Mouse (Mus musculus) neural tube, embryonic 14.5 days (tissue): Measurements from ENCODE around the gene Nav2. TPM values are rescaled to one million over a fixed set of nuclear protein-coding genes. Genes with fewer than 3 reads are reported as not detected.
A peak's percentile ranks its signal among the peaks of the same experiment; 100 is the strongest.

Source experiments
- ATAC-seq: fragments of 200-750 bp; cut with Nextera tagmentation; 2 replicates; pipeline ENCODE4 v1.8.0; 2017; ENCODE audit warnings: low read depth, mild to moderate bottlenecking, moderate TSS enrichment, moderate library complexity
- H3K27ac ChIP-seq: fragments of 300-500 bp; sonication (generic); 2 replicates; pipeline ENCODE4 v1.5.1; 2014; ENCODE audit warnings: low read depth, mild to moderate bottlenecking, control low read depth, low read length, moderate library complexity, mixed read lengths
- H3K27me3 ChIP-seq: fragments of 300-500 bp; sonication (generic); 2 replicates; pipeline ENCODE4 v1.6.1; 2014; ENCODE audit warnings: low read length; ENCODE audit not compliant: control insufficient read depth, insufficient read depth
- H3K36me3 ChIP-seq: fragments of 300-500 bp; sonication (generic); 2 replicates; pipeline ENCODE4 v1.6.1; 2014; ENCODE audit warnings: low read length, mixed read lengths; ENCODE audit not compliant: control insufficient read depth, insufficient read depth
- H3K4me1 ChIP-seq: fragments of 300-500 bp; sonication (generic); 2 replicates; pipeline ENCODE4 v1.6.1; 2014; ENCODE audit warnings: low read length; ENCODE audit not compliant: control insufficient read depth, insufficient read depth
- H3K4me2 ChIP-seq: fragments of 300-500 bp; sonication (generic); 2 replicates; pipeline ENCODE4 v1.6.1; 2014; ENCODE audit warnings: mild to moderate bottlenecking, low read depth, low read length, control low read depth
- H3K4me3 ChIP-seq: fragments of 300-500 bp; sonication (generic); 2 replicates; pipeline ENCODE4 v1.5.1; 2014; ENCODE audit warnings: low read depth, low read length, control low read depth, mixed read lengths
- H3K9ac ChIP-seq: fragments of 300-500 bp; sonication (generic); replicated peaks from 2 replicates; pipeline ENCODE4 v1.6.1; 2014; ENCODE audit warnings: low read depth, mild to moderate bottlenecking, control low read depth, low read length, mixed read lengths
- H3K9me3 ChIP-seq: fragments of 300-500 bp; sonication (generic); 2 replicates; pipeline ENCODE4 v1.6.1; 2016; ENCODE audit warnings: low read length; ENCODE audit not compliant: control insufficient read depth
- WGBS: fragments of 180-500 bp; shearing (Covaris S2); extraction: QIAGEN DNeasy Blood & Tissue Kit; methylation state at CpG from one replicate; pipeline ENCODE4 v1.1.7; 2014; 5-methylcytosine and 5-hydroxymethylcytosine counted together
- polyA plus RNA-seq: library from polyadenylated mRNA; unstranded; fragments of >200 nt; fragmentation: Nextera tagmentation; extraction: Ambion mirVana; gene quantifications from 2 replicates; pipeline ENCODE4 v1.2.1, GENCODE M21; 2014

Gene Nav2
- polyA plus RNA-seq, 1 experiment from 2014 or later: 36.5 TPM

DNA sequence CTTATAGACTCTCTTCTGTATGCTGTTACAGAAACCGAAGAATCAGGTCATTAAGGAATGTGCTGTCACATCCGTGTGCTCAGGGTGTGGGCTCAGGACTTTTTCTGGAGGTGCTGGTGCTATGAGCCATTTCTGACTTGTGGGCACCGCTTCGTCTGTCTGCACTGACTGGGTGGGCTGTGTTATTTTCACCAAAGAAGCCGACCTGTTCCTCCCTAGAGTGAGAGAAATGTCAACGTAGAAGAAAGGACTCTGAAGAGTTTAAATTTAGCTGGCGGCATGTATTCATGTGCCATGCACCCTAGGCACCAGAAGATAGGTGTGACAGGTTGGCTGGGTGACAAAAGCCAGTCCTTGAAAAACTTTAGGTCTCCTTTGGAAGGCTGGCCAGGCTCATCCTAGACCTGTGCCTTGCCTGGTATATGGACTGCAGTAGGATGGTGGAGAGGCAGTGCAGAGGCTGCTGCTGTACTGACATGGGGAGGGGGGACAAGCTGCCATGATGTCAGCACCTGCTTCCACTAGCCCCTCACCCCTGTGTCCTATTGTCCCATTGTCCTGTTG lies 599.5 kb downstream of the Nav2 start:
- Histone ChIP-seq H3K9me3 (no peaks in the 10 kb centered on the region), H3K27ac (no peak overlapping the region), H3K9ac (no peak overlapping the region), H3K27me3 (no peaks in the 10 kb centered on the region), H3K4me2 (no peak overlapping the region), H3K36me3 (no peaks in the 10 kb centered on the region), H3K4me1 (peaks cover 11% of the 10 kb centered on the region), H3K4me3 (no peak overlapping the region)
- ATAC-seq: no peak
- WGBS: 89% methylated on average over 7 of the region's 7 CpGs

DNA sequence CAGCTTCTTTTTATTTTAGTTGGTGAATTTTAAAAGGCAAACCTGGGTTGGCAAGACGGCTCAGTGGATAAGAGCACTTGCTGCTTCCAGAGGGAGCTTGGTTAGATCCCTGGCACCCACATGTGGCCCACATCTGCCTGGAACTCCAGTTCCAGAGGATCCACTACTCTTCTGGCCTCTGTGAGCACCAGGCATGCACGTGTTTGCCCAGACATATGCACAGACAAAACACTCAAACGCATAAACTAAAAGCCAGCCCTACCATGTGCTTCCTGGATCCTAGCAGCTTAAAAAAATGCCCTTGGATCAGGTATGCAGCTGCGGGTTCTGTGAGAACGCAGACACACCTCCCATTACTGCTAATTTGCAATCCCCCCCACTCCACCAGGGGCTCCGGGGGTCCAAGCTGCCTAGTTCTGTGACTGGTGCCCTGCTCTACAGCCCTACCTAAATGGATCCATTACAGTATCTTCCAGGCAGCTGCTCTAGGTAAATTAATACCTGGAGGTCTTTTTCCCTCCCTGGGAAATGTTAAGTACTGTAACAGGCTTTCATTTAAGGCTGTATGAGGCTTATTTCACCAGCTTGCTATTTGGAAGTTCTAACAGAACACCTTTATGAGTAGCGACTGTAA lies 603.4 kb downstream of the Nav2 start:
- no peak for ATAC-seq
- Histone ChIP-seq H3K27ac (no peak overlapping the region), H3K9me3 (no peaks in the 10 kb centered on the region), H3K27me3 (no peaks in the 10 kb centered on the region), H3K4me2 (no peak overlapping the region), H3K9ac (no peak overlapping the region), H3K36me3 (no peaks in the 10 kb centered on the region), H3K4me3 (no peak overlapping the region), H3K4me1 (no peaks in the 10 kb centered on the region)
- WGBS: 59% methylated on average over 7 of the region's 7 CpGs

DNA sequence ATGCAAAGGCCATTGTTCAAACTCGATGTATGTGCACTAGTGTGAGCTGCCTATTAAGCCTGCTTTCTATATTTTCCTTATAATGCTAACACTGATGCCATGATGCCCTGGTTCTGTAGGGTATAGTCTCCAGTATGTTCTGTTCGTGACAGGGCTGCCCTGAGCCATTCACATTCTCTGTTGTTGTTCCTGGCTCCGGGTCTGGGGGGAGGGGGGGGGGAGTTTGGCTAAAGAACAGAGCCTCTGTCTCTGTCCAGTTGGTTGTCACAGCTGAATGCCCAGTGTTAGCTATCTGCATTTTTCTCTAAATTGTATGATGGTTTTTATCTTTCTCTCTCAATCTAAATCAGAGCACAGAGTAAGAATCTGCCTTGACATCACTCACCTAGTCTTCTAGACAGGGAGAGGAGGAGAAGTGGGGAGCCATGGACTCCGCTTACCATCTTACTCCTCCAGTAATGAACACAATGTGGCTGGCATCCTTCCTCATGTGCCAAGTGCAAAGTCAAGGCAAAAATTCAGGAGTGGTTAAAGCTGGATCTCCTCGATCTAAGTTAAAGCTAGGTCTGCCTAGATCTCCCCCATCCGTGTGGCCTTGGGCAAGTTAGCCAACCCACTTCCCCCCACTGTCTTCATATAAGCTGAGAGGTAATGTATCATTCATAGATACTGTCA lies 605.4 kb downstream of the Nav2 start:
- H3K9ac ChIP-seq: no peak overlapping the region

DNA sequence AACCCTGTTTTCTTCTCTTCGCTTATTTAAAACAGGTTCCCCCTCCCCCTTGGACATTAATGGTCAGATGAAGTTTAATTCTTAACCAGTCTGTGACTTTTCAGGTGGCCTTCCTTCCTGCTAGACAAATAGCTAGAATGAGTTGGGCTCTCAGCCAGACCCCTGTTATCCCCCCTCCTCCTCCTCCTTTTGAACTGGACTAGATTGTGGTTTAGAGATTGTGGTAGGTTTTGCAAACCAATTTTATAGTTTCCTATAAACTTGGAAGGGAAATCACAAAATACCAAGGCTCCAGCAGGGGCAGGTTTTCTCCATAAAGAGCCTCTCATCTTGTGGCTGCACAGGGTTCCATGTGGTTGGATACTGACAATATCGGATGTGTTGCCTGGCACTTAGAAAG lies 606.5 kb downstream of the Nav2 start:
- Histone ChIP-seq H3K36me3 (no peaks in the 10 kb centered on the region), H3K27ac (no peak overlapping the region), H3K27me3 (no peaks in the 10 kb centered on the region), H3K4me2 (no peak overlapping the region), H3K9ac (no peak overlapping the region), H3K4me3 (no peak overlapping the region), H3K9me3 (no peaks in the 10 kb centered on the region), H3K4me1 (no peaks in the 10 kb centered on the region)
- ATAC-seq: no peak
- 88% methylated on average over 2 of the region's 2 CpGs for WGBS

More for the DNA sequence above, 605.4 kb downstream of the Nav2 start:
- 79% methylated on average over 6 of the region's 6 CpGs for WGBS
- no peaks in the 10 kb centered on the region for H3K27me3 ChIP-seq
- H3K4me1 ChIP-seq: no peaks in the 10 kb centered on the region
- no peak overlapping the region for H3K27ac ChIP-seq
- H3K4me3 ChIP-seq: no peak overlapping the region
- no peak for ATAC-seq
- H3K36me3 ChIP-seq: no peaks in the 10 kb centered on the region
- H3K4me2 ChIP-seq: no peak overlapping the region
- H3K9me3 ChIP-seq: no peaks in the 10 kb centered on the region

DNA sequence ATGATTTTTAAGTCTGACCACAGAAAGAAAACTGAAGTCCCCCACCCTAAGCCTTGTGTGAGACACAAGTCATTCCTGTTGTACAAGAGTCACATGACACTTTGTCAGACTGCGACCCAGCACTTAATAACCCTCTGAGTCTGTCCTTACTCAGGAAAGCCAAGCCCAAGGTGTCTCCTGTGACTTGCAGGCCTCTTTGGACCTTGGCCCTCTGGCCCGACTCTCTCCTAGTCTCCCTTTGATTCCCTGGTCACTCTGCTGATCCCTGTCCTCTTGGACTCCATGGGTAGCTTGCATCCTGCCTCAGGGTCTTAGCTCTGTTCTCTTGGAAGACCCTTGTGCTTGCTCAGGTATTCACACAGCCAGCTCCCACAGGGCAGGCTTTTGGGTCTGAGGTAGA lies 612.0 kb downstream of the Nav2 start:
- H3K4me1 ChIP-seq: peaks cover 9% of the 10 kb centered on the region
- no peak overlapping the region for H3K4me2 ChIP-seq
- no peak overlapping the region for H3K4me3 ChIP-seq
- WGBS: 68% methylated on average over 2 of the region's 2 CpGs
- H3K27ac ChIP-seq: no peak overlapping the region
- H3K27me3 ChIP-seq: no peaks in the 10 kb centered on the region
- H3K36me3 ChIP-seq: no peaks in the 10 kb centered on the region
- no peak for ATAC-seq
- H3K9ac ChIP-seq: no peak overlapping the region
- H3K9me3 ChIP-seq: no peaks in the 10 kb centered on the region

DNA sequence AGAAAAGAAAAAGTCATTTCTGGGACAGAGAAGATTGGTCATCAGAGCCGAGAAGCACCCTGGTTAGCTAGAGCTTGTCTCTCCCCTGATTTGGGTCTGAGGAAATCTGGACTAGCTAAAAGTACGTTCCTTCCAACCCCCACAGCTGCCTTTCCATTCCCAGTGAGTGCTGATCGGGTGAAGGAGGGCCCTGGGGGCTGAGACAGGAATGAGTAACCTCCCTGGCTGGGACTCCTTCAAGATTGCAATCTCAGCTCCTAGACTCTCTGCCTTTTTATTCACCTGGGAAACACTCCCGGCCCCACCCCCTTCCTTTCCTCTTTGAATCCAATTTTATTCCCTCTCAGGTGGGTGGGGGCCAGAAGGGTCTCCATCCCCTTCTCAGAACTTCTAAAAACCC lies 612.8 kb downstream of the Nav2 start:
- Histone ChIP-seq H3K9ac (no peak overlapping the region), H3K27ac (no peak overlapping the region), H3K27me3 (no peaks in the 10 kb centered on the region), H3K4me3 (no peak overlapping the region), H3K9me3 (no peaks in the 10 kb centered on the region), H3K36me3 (no peaks in the 10 kb centered on the region), H3K4me1 (peaks cover 9% of the 10 kb centered on the region), H3K4me2 (no peak overlapping the region)
- no peak for ATAC-seq
- 30% methylated on average over 4 of the region's 4 CpGs for WGBS

DNA sequence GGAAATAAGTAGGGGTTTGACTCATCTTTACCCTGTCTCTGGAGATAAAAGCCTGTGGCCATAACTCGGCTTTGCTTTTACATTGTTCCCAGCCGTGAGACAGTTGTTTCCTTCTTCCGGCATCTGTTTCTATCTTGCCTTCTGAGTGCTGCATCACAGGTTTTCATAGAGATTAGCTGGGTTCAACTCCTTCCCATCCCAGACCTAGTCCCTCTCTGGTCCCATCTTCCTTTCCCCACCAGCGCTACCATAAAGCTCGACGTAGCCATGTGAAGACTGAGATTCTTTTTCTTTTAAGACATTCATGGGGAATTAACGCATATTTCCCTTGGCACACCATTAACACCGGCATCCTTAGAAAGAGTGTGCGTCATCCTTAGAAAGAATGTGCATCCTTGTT lies 613.5 kb downstream of the Nav2 start:
- ATAC-seq: peak; percentile 26; the same call in 1 of the 2 replicates
- Histone ChIP-seq H3K4me3 (no peak overlapping the region), H3K9ac (no peak overlapping the region), H3K4me1 (peaks cover 9% of the 10 kb centered on the region), H3K36me3 (no peaks in the 10 kb centered on the region), H3K27me3 (no peaks in the 10 kb centered on the region), H3K4me2 (peak overlapping the region; percentile 11; the same call in 1 of the 2 replicates), H3K27ac (no peak overlapping the region), H3K9me3 (no peaks in the 10 kb centered on the region)
- WGBS: 2% methylated on average over 9 of the region's 9 CpGs

DNA sequence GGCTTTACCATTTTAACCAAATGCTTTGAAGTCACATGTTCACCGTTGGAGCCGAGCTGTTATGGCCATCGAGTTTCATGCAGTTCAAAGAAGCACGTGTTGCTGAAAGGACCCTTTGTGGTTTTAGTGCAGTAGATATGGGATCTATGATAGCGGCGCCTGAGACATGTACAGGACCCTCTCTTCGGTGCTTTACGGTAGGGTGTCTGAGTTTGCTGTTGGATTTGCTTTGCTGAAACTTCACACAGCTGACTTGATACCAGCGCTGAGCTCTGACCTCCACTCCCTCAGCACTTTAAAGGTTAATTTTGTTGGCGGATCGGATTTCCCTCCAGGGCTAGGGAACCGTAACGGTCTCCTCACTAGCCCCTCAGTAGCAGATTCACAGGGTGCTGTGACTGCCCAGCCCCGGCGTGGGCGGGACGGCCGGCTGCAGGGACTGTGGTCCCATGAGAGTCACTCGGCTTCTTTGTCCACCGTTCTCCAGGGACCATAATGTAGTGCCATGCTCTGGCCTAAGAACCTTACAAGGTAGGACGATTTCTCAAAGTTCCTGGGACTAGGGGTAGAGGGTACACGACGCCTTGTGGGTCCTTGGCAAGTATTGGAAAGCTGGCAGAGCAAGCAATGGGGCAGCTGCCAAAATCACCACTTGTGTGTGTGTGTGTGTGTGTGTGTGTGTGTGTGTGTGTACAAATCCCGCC lies 614.0 kb downstream of the Nav2 start:
- H3K4me2 ChIP-seq: peak overlapping the region; percentile 11; the same call in 1 of the 2 replicates
- no peak overlapping the region for H3K9ac ChIP-seq

DNA sequence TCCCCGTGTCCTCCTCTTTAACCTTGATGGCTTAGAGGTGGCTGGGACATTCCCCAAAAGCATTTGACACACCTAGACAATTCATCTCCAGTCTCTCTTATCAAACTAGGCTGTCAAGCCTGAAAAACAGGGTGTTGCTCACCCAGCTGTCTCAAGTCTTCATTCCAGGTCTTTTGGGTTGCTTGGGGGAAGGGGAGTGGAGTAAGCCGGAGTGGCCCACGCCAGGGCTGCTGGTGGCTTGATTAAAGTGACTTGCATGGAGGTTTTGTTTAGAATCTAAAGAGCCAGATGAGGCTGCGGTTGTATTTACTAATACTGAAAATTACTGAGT lies 614.6 kb downstream of the Nav2 start:
- H3K27ac ChIP-seq: no peak overlapping the region
- no peaks in the 10 kb centered on the region for H3K27me3 ChIP-seq
- H3K4me3 ChIP-seq: no peak overlapping the region
- no peaks in the 10 kb centered on the region for H3K36me3 ChIP-seq
- peaks cover 11% of the 10 kb centered on the region for H3K4me1 ChIP-seq
- WGBS: 32% methylated on average over 4 of the region's 4 CpGs
- no peak for ATAC-seq
- H3K4me2 ChIP-seq: peak overlapping the region; percentile 11; the same call in 1 of the 2 replicates
- no peaks in the 10 kb centered on the region for H3K9me3 ChIP-seq
- no peak overlapping the region for H3K9ac ChIP-seq

More for the DNA sequence above, 614.0 kb downstream of the Nav2 start:
- Histone ChIP-seq H3K36me3 (no peaks in the 10 kb centered on the region), H3K4me3 (no peak overlapping the region; the same call in 1 of the 2 replicates), H3K27ac (no peak overlapping the region), H3K4me1 (peaks cover 11% of the 10 kb centered on the region), H3K27me3 (no peaks in the 10 kb centered on the region), H3K9me3 (no peaks in the 10 kb centered on the region)
- WGBS: 2% methylated on average over 24 of the region's 24 CpGs
- peak; percentile 57; the same call in 1 of the 2 replicates for ATAC-seq
